Mouse (Mus musculus) retina, adult 2 months (tissue): ENCODE measurements around the gene Cyp4a10.
"Not testable (repeated sequence)": the region's sequence is repeated elsewhere in the genome, so short reads cannot be mapped to it uniquely, and the experiment has no call there.

Source experiments
- DNase-seq: peaks from one replicate; pipeline ENCODE4 v3.0.0-alpha.2; 2012; ENCODE audit warnings: low read depth, low spot score

The Cyp4a10 gene

GRCm38 (mm10) chr4:115518000-115518399 is at the start of gene Cyp4a10:
Gene Cyp4a10 (plus strand): TSS chr4:115518264.
- DNase-seq, result not testable (repeated sequence)

GRCm38 (mm10) chr4:115473585-115473984 is 44.5 kb upstream of the Cyp4a10 start:
- DNase-seq, result not testable (repeated sequence)

DNA sequence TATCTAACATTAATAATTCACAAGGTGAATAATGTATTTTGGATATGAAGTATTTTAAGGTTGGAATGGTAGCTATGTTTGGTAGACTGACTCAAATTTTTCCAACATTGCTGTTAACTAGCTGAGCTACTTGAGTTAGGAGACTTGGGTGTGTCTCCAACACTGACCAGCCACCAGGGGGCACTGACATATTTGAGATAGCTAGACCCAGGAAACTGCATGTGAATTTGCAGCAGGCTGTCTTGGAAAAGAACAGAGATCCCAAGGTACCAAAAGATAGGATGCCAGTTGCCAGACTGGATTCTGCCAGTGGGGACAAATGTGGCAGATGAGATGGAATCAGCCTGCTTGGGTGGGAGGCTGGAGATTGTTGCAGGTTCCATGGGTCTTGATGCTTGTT is 42.0 kb upstream of the Cyp4a10 start:
- DNase-seq, result not testable (repeated sequence)

DNA sequence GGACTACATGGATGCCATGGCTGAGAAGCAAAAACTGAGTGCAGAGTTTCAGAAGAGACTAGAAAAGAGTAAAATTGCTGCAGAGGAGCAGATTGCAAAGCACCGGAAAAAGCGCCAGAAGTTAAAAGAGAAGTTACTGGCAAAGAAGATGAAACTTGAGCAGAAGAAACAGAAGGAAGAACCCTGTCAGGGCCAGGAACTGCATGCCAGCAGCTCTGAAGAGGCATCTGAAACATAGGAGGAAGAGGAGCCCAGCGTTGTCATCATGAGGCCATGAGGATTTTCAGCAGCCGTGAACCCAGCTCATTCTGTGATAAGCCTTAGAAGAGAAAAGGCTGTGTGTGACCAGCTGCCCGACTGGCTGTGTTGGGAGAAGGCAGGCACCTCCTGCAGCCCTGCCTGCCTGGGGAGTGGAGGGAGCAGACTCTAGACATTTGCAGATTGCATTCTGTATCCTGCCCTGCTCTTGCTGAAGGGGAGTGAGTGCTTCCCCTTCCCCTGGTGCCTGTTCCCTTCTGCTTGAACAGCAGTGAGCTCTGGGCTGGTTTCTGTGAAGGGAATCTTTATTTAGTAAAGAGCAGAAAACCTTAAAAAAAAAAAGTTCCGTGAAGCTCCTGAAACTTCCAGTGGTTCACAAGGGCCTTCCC is 36.9 kb upstream of the Cyp4a10 start:
- DNase-seq, result no peak

- DNase-seq, result no peak
Observed at GRCm38 (mm10) chr4:115496001-115496400, 22.1 kb upstream of the Cyp4a10 start, which contains the start of gene Cyp4a14. Gene Cyp4a14 (minus strand): TSS chr4:115496142.

GRCm38 (mm10) chr4:115497466-115497865 is 20.6 kb upstream of the Cyp4a10 start:
- DNase-seq, result no peak

- DNase-seq, result not testable (repeated sequence)
Observed at GRCm38 (mm10) chr4:115513964-115514363, 4.1 kb upstream of the Cyp4a10 start.

DNA sequence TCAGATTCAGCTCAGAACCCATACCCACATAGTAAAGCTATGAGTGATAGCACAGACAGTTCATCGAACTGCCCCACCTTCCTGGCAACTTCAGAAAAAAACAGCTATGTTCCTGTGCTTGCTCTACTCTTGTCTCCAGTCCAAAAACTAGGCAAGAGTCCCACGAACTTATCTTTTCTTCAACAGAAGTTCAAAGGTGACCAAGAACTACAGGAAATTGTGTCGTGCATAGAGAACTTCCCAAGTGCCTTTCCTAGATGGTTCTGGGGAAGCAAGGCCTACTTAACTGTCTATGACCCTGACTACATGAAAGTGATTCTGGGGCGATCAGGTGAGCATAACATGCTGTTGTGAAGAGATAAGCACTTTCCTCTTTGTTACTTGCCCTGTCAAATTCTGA is 1.4 kb downstream of the Cyp4a10 start:
- no peak for DNase-seq

DNA sequence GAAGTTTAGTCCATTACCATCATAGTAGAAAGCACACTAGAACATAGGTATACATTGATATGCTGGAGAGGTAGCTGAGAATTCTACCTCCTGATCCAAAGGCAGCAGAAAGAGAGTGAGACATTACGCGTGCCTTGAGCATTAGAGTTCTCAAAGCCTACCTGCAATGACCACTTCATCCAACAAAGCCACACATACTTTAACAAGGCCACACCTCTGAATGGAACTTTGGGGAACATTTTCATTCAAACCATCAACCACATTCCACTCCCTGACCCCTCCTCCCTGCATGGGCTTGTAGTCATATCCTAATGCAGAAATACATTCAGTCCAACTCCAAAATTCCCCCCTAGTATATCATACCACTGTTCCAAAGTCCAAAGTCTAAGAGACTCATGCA is 3.7 kb downstream of the Cyp4a10 start:
- no peak for DNase-seq

GRCm38 (mm10) chr4:115545101-115545500 is 27.0 kb downstream of the Cyp4a10 start:
- DNase-seq, result no peak

DNA sequence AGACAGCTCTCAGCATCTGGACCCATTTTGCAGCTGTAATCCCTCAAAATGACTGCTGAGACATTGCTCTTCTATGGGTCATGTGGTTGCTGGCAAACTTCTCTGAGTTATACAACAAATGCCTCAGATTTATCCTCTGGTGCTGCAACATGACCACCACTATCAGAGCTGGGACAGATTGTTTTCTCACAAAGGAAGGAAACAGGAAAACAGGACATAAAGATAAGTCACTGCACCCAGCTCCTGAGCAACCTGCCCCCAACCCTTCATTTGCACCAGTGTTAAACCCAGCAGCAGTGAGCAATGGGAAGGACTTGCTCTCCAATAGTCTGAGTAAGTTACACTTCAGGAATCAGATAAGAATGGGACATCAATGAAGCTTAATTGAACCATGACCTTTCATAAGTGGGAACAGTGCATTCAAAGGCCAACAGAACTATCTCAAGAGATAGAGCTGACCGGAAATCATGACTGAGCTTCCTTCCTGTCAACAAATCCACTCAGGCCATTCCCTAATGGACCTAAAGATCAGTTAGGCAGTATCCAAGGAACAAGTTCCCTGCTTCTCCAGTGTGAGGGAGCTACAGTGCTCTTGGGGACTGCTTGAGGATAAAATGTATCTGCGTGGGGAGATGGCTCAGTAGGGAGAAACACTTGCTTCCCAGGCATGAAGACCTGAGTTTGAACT is 28.2 kb downstream of the Cyp4a10 start:
- no peak for DNase-seq

GRCm38 (mm10) chr4:115552726-115553125 is 34.7 kb downstream of the Cyp4a10 start:
- no peak for DNase-seq

DNA sequence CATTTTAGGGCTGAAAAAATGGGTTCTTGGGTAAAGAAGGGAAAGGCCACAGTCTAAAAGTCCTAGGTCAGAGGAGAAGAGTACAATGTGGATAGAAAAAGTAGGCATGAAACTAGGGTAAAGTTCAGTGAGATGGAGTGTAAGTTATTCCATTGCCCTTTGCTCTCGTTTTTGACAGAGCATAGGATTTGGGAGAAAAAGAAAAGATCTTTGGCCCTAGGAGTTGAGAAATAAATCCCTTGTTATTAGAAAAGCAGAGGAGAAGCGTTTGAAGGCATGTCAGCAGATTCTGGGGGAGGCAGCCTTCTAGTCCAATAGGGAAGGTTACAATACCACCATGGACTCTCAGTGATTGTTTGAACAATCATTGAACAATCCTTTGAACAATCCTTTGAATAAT is 37.4 kb downstream of the Cyp4a10 start:
- DNase-seq, result no peak

- no peak for DNase-seq
Observed at GRCm38 (mm10) chr4:115557861-115558561, 39.9 kb downstream of the Cyp4a10 start.

DNA sequence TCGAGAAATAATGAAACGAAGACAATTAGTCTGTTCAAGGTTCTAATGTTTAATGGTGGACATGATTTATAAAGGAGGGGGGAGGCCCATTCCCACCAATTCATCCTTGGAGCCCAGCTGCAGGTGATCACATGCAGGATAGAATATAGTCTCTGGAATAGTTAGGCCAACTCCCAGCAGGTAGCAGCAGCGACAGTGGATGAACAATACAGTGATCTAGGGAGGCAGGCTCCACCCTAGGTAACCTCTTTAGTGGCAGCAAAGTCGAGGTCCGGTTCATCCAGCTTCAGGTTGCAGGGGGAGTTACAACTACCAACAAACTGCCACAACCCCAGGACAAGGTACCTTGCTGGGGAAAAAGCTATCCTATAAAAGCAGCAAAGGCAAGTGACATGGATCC is 43.2 kb downstream of the Cyp4a10 start:
- not testable (repeated sequence) for DNase-seq

DNA sequence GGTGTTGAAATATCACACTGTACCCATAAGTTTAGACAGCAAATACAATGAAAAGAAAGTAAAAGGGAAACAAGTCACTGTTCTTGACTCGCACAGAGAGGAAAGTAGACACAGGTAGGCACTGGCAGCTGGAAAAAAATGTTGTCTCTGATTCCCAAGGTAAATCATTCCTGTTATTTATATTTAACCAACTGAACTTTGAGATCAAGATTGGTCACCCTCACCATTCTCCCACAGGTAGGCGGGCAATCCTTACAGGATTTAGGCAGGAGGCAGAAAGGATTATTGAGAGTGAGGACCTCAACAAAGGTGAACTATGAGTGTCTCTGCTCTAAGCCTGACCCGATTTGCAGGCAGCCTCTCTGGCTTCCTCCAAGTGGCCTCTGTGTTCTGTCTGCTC is 45.3 kb downstream of the Cyp4a10 start, which contains the start of gene Cyp4a31:
Cyp4a31 (plus strand) TSS at position 249 of the 400 bp plus-strand sequence.
- no peak for DNase-seq

- DNase-seq, result not testable (repeated sequence)
Observed at GRCm38 (mm10) chr4:115564469-115565225, 46.6 kb downstream of the Cyp4a10 start.

GRCm38 (mm10) chr4:115575255-115575654 is 57.2 kb downstream of the Cyp4a10 start:
- DNase-seq, result no peak

GRCm38 (mm10) chr4:115575776-115576175 is 57.7 kb downstream of the Cyp4a10 start:
- no peak for DNase-seq

DNA sequence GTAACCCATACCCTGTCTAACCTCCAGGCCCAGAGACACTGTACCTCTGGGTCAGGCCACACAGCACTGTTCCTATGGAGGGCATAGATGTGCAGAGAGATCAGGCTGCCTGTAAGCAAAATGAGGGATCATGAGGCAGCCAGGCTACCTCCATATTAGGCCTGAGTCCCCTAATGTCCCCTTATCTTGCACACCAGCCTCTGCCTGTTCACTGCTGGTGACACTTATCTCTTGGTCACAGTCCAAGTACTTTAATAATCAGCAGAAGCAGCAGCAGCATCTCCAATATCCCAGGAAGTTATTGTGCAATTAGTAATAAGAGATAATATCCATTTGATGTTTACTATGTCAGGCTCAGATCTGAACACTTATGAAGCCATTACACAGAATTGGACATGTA is 65.0 kb downstream of the Cyp4a10 start:
- DNase-seq, result no peak
